Mouse (Mus musculus): ENCODE data around the gene App. TPM values are rescaled to one million over a fixed set of nuclear protein-coding genes. Genes with fewer than 3 reads are reported as not detected.

App gene
- total RNA-seq (2022): 100 to 1,000 TPM; 121 to 133 (median 126) TPM

- DNase-seq (ENCODE audit: low spot score): peak; percentile 87
Observed at GRCm38 (mm10) chr16:85173373-85174081, at the start of gene App. TSS of gene App (minus strand) at chr16:85173766.

- no peak for DNase-seq (ENCODE audit: low spot score)
Observed at GRCm38 (mm10) chr16:85215846-85216245, 42.3 kb upstream of the App start.

- DNase-seq (ENCODE audit: low spot score): no peak
Observed at GRCm38 (mm10) chr16:85215173-85215572, 41.6 kb upstream of the App start.

GRCm38 (mm10) chr16:85195622-85196021 is 22.1 kb upstream of the App start:
- peak; percentile 76 for DNase-seq (ENCODE audit: low spot score)

GRCm38 (mm10) chr16:85195167-85195566 is 21.6 kb upstream of the App start:
- DNase-seq (ENCODE audit: low spot score): no peak

- DNase-seq (ENCODE audit: low spot score): no peak
Observed at GRCm38 (mm10) chr16:85181502-85181901, 7.9 kb upstream of the App start.

- no peak for DNase-seq (ENCODE audit: low spot score)
Observed at GRCm38 (mm10) chr16:85180710-85181109, 7.1 kb upstream of the App start.

- DNase-seq (ENCODE audit: low spot score): peak; percentile 48
Observed at GRCm38 (mm10) chr16:85176666-85177065, 3.1 kb upstream of the App start.

GRCm38 (mm10) chr16:85172571-85173372 is 794 bp downstream of the App start:
- peak; percentile 57 for DNase-seq (ENCODE audit: low spot score)

GRCm38 (mm10) chr16:85171976-85172570 is 1.5 kb downstream of the App start:
- peak; percentile 34 for DNase-seq (ENCODE audit: low spot score)

GRCm38 (mm10) chr16:85170826-85171510 is 2.6 kb downstream of the App start:
- no peak for DNase-seq (ENCODE audit: low spot score)

GRCm38 (mm10) chr16:85168821-85169220 is 4.7 kb downstream of the App start:
- DNase-seq (ENCODE audit: low spot score): no peak

- no peak for DNase-seq (ENCODE audit: low spot score)
Observed at GRCm38 (mm10) chr16:85166205-85166604, 7.4 kb downstream of the App start.

- DNase-seq (ENCODE audit: low spot score): no peak
Observed at GRCm38 (mm10) chr16:85165631-85166030, 7.9 kb downstream of the App start.

GRCm38 (mm10) chr16:85165177-85165576 is 8.4 kb downstream of the App start:
- no peak for DNase-seq (ENCODE audit: low spot score)

- no peak for DNase-seq (ENCODE audit: low spot score)
Observed at GRCm38 (mm10) chr16:85162779-85163178, 10.8 kb downstream of the App start.

- no peak for DNase-seq (ENCODE audit: low spot score)
Observed at GRCm38 (mm10) chr16:85160140-85160539, 13.4 kb downstream of the App start.

- no peak for DNase-seq (ENCODE audit: low spot score)
Observed at GRCm38 (mm10) chr16:85157796-85158546, 15.6 kb downstream of the App start.

GRCm38 (mm10) chr16:85157156-85157555 is 16.4 kb downstream of the App start:
- DNase-seq (ENCODE audit: low spot score): no peak

GRCm38 (mm10) chr16:85155836-85156235 is 17.7 kb downstream of the App start:
- no peak for DNase-seq (ENCODE audit: low spot score)

- DNase-seq (ENCODE audit: low spot score): no peak
Observed at GRCm38 (mm10) chr16:85152457-85152856, 21.1 kb downstream of the App start.
